Mouse (Mus musculus): ENCODE data around the gene Ctsc.
"Not testable (repeated sequence)": the region's sequence is repeated elsewhere in the genome, so short reads cannot be mapped to it uniquely, and the experiment has no call there.

The Ctsc gene

DNA sequence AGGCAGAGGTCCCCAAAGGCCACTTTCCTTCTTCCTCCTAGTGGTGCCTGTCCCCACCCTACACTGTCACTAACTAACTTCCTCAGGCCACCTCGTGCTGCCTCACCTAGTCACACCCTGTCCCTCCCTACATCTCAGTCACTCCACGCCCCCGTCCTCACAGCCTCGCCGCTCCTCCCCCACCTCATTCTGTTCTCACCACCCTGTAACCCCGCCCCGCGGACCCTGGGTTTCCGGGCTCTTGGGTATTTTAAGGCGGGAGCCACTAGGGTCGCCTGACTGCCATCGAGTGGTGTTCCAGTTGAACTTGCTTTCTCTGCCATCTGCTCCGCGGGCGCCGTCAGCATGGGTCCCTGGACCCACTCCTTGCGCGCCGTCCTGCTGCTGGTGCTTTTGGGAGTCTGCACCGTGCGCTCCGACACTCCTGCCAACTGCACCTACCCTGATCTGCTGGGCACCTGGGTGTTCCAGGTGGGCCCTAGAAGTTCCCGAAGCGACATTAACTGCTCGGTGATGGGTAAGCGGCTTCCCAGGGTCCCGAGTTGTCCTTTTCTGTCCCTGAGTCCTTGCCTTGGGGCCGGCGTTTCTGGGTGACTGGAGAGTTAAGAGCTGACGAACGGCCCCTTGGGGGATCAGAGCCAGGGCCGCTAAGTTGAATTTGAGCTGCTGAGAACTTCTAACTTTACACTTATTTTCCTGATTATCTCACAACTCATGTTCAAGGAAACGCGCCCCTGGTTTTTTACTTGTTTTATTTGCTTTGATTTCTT lies at the start of gene Ctsc:
Gene Ctsc, plus strand, starts transcription at position 228 of the 770 bp plus-strand sequence.
- peak; percentile 77 for DNase-seq

DNA sequence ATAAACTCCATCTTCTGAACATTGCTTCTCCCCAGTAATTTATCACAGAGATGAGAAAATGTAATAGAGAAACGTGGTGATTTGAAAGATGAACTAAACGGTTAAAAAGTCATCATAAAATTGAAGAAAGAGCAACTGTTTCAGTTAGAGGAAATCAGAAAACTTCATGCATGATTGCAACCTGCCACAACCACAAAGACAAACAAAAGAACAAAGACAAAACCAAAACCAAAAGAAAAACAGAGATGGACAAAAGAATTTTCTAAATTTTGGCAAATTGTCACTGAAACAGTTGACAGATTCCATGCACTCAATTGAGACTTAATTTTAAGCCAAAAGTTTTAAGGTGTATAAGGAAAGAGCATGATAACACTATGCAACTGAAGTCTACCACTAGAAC lies 48.8 kb upstream of the Ctsc start:
- DNase-seq = no peak

DNA sequence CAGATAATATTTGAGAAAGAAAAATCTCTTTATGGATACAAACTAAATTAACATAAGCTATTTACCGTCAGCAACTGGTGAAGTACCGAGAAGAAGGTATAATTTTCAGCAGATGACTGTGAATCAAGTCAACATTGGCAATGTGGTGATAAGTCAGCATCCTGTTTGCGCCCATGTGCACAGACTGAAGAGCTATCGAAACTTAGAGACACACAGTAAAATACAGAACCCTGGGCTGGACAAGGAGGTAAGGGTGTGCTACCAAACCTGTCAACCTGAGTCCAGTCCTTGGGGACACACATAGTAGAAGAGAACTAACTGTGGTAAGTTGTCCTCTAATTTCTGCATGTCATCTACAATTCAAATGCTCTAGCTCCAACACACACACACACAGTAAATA lies 47.8 kb upstream of the Ctsc start:
- DNase-seq = no peak

DNA sequence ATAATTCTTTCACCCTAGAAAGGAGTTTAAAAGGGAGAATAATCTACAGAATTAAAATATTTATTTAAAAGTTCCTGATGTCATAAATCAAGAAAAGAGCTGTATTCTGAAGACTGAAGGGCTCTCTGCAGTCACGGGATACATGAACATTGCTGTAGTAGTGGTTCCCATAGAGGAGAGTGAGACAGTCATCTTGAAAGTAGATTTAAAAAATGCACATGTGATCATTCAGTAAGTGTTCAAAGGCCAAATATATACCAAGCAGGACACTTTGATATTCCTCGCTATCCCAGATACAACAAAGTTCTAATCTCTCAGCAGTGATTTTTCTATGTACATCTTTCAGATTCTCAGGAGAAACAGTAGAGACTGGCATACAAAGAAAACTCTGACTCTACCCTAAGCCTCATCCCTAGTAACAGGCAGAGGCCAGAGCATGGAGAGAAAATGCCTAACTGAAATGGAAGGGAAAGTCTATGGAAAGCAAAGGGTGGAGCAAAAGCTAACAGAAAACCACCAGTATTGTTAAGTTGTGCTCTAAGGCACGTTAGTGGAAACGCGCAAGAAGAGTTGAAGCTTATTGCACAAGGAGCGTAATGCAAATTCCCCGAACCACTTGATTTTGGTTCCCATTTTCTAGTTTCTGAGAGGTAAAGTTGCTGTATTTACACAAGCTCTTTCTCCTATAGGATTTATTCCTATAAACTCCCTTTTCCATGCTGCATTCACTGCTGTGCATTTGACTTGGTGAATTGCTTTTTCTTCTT lies 46.9 kb upstream of the Ctsc start:
- no peak for DNase-seq

DNA sequence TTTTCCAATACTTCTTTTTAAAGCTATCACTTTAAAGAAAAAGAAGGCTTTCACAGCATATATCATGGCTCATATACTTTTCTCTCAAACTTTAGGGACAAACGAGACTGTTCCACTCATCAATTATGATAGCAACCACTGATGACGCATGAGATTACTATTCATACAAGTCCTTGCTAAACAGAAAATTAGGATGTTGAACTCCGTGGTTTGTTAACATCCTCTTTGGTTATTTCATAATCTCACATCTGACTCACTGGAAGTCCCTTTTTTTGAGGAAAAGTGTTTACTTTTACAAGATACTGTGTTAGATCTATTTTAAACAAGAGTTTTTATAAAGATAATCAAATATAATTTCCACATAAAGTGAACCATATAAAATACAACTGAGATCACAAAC lies 34.8 kb upstream of the Ctsc start:
- no peak for DNase-seq

DNA sequence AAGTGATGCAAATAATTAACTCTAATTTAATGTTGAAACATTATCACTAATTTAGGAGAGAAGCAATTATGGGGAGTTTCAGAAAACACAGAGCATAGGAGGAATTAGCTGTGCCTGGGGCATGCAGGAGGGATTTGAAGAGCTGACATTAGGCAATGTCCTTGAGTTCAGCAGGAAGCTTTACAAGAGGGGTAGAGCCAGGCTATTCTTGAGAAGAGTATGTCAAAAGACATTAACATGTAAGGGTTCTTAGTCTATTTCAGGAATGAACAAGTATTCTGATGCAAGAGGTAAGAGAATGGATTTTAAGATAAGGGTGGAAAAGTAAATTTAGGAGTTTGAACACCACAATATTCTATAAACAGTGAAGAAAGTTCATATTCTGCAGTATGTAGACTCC lies 33.4 kb upstream of the Ctsc start:
- no peak for DNase-seq

DNA sequence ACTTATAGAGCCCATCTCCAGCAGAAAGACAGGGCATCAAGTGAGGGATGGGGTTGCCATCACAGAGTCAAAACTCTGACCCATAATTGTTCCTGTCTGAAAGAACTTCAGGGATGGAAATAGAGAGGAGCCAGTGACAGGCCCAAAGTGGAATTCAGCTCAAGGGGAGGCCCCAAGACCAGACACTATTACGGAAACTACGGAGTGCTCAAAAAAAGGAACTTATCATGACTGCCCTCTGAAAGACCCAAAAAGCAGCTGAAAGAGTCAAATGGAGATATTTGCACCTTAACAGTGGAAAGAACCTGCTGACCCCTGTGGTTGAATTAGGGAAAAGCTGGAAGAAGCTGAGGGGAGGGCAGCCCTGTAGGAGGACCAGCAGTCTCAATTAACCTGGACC lies 27.5 kb upstream of the Ctsc start:
- not testable (repeated sequence) for DNase-seq

DNA sequence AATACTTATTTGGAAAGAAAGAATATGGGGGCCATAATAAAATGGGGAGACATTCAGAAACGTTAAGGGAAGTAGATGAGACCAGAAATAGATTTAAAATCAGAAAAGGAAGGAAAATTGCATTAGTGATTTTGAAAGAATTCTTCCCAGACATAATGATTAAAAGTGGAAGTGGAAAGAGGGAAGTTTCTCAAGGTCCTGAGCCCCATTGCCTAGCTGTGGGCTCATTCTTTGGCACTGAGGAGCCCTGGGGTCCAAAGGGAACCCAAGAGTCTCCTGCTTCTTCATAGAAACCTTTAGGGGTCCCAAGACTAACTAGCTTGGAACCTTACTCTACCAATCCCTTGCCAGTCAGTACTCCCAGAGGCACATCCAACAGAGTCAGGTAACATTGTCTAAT lies 26.4 kb upstream of the Ctsc start:
- no peak for DNase-seq

DNA sequence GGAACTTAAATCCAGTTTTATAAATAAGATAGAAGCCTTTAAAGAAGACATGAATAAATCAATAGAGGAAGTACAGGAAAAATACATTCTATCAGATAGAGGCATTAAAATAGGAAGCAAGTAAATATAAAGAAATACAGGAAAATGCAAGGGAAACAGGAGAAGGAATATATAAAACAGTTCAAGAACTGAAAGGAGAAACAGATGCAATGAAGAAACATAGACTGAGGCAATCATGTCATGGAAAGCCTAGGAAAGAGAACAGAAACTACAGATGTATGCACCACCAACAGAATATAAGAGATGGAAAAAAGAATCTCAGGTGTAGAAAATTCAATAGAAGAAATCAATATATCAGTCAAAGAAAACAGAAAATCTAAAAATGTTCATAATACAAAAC lies 25.8 kb upstream of the Ctsc start:
- no peak for DNase-seq

DNA sequence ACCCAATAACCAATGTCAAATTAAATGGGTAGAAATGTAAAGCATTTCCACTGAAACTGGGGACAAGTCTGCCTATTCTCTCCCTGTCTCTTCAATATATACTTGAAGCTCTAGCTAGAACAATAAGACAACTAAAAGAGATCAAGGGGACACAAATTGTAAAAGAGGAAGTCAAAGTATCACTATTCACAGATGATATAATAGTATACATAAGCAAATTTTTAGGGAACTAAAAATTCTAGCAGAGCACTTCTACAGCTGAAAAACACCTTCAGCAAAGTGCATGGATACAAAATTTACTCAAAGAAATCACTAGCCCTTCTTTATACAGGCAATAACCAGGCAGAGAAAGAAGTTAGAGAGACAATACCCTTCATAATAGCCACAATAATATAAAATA lies 23.0 kb upstream of the Ctsc start:
- DNase-seq = no peak

DNA sequence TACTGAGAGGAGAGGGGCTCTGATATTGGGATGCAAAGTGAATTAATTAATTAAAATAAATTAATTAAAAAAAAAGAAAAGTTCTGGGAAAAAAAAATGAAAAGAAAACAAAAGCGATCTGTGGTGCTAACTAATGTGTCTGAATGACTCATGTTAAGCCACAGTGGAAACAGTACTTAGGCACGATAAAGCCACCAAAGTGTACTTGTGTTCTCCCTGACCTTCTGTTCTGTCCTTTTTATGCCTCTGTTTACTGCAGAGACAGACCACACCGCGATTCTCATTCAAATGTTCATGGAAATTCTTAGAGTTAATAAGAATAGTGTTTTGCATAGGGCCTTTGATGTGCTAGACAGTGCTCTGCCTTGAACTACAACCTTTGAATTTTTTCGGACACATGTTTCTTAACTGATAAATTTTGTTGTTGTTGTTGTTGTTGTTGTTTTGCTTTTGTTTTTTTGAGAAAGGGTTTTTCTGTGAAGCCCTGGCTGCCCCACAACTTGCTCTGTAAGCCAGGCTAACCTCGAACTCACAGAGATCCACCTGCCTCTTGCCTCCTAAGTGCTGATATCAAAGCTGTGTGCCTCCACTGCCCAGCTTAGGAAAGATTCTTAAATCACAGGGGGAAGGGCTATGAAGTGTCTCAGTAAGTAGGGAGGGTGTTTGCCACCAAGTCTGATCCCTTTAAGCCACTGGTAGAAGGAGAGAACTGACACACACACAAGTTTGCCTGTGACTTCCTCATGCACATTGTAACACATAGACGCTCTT lies 18.5 kb upstream of the Ctsc start:
- no peak for DNase-seq

DNA sequence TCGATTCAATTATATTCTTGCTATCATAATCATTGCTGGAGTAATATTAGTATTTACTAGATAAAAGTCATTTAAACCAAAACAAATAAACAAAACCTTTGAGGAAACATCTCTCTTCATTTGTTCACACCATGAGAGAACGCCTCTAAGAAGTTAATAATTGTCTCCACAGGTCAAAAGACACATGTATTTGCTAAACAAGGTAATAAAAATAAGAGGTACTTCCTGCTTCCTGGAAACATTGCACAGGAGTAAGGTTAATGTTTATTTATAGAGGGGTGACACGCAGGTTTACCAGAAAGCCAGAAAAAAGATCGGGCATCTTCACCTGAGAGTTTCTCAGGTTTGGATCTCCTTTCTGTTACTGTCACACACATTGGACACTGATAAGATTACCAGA lies 16.1 kb upstream of the Ctsc start:
- DNase-seq = no peak

DNA sequence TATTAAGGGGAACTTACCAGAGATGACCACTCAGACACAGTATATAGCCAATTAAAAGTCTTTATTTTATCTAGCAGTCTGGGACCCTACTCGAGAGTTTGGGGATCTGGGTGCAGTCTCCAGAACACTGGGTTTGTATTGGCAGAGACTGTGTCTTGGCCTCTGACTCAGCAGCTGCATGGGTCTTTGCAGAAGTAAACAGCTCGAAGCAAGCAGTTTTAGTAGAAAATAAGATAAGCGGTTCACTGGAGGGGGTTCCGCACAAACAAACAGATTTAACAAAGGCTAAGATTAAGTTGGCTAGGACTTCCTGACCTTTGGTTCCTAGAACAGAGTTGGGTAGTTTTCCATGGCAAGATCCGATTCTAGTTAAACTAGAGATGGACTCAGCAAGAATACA lies 13.0 kb upstream of the Ctsc start:
- DNase-seq = no peak

DNA sequence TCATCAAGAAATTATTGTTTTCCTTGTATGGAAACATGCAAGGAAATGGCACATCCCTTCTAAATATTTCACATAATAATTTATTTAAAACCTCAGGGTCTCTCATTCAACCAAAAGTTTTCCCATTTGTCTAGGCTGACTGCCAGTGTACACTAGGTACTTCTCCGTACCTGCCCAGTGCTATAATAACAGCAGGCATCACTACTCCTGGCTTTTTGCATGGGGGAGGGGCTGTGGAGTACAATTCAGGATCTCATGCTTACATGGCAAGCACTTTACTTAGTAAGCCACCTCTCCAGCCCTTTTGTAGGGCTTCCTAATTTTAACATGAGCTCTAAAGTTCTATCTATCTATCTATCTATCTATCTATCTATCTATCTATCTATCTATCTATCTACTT lies 8.0 kb upstream of the Ctsc start:
- no peak for DNase-seq

DNA sequence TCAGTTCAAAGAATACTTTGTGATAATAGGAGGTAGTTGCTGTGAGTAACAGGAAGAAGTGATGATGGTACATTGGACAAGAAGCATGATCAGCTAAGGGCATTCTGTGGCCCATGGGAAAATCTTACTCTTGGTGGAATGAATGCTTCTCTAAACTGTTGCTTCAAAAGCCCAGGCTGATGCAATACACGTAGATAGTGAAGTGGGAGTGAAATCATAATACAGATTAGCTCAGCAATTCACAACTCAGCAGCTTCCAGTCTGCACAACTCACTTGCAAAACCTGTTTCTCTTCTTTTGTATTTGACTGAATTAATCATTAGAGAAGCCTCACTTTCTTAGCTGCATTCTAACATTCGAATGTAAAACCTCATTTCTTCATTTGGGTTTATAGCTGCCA lies 6.4 kb upstream of the Ctsc start:
- DNase-seq = no peak

DNA sequence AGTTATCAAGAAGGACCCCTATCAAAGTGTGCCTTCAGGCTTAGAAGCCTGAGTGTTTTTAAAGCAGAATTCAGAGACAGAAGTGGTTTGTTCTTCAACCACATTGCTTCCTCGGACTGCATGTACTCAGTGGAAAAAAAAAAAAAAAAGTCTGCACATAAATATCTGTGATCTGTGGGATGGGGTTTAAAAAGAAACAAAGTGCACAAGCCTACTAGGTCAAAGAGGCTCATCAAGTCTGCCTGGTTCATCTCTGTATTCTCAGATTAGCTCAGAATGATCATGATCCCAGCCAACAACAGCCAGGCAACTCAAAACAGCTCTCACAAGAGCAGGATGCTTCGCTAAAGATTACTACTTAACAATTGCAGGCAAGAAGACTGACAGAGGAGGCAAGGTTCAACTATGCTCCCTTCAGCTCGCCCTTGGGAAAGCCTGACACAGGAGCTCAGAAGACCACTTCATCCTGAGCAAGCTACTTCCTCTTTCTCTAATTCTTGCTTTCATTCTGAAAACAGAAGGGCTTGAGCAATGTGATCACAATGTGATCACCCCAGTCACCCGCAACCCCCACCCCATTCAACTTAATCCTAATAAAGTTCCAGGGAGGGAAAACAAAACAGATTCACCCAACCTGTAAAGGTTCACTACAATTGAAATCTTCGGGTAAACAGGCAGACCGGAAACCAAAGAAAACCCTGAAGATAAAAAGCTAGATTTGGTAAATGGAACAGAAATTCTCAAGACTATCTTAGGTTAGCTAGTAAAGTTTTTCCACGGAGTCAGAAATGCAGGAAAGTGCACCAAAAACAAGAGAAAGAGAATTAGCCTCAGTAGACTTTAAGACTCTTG lies 745 bp upstream of the Ctsc start:
- peak; percentile 6 for DNase-seq

DNA sequence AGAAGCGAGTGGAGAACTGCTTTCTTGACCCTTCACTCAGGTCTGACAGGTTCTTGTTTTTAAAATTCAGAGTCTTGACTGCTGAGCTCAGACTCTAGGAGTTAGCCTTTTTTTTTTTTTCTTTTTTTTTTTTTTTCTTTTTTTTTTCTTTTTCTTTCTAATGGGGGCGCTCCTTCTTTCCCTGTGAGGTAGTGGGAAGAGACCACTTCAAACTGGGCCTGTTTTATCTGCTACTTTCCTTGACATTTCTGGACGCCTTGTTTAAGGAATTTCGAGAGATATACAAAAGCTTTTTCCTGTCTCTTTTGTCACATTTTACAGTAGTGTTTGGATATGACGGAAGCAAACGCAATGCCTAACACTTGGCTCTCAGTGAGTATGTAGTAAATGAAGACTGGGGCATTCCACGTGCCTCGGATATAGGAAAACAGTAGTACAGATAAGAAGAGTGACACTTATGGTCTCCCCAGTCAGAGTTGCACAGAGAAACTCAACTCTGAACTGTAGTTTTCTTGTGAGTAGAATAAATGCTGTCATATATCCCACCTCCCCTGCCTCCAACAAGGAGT lies 827 bp downstream of the Ctsc start:
- no peak for DNase-seq

DNA sequence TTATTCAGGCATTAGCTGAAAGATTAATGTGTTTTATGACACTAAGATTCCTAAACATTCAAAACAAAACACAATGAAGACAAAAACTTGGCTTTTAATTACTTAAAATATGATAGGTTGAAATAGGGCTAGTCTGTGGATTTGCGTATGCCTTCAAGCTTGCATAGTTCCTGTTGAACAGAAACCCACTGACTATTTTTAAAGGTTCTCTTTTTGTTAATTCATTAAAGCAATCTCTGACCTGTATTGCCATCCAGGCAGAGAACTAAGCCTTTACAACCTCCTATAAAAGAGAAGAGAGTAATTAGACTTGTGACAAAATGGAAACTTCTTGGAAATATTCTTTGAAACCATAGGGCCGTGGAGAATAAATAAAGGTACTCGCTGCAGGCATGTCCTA lies 7.4 kb downstream of the Ctsc start:
- DNase-seq = no peak

DNA sequence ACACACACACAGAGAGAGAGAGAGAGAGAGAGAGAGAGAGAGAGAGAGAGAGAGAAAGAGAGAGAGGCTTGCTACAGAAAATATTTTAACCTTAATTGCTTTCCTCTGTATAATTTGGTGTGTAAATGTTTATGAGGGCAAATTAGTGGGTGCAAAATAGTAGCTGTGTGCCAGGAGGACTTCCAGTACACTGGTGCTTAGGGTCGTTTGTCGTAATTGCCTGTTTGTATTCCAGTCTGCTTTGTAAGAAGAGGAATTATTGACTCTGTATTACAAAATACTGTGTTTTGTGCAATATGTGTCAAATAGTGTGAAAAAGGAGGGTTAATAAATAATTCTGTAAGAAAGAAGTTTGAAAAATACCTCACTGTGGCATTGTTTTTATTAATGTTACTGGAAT lies 13.2 kb downstream of the Ctsc start:
- DNase-seq = no peak

DNA sequence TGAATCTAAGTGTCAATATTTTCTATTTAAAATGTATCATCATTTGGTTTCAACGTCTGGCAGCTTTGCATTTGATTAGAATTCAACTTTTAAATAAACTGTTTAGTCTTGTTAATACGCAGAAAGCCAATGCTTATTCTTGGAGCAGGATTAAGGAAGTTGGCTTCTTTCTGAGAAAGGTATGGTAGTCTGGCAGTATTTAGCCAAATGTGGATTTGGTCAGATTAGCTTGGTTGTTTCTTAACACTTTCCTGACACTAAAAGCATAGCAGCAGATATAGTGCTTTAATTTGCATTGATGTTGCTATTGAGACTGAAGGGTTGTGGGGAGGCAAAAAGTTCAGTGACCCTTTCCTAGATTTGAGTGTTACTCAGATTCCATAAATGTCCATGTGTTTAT lies 14.2 kb downstream of the Ctsc start:
- DNase-seq = no peak

DNA sequence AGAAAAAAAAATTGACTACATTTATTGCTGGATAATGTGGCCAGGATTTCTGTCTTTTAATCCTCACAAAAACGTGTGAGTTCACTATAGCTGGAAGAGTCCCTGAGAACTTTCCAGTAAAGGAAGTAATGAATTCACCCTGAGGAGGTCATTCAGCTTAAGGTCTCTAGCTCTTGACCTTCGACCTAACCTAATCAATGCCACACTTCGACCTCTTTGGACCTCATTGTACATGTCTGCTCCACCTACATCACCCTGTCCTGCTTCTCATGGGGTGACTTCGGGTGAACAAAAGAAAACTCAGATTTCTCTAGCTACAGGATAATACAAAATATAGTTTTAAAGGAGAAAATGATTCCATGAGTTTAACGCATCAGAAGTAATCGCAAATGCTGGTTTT lies 16.0 kb downstream of the Ctsc start:
- no peak for DNase-seq

DNA sequence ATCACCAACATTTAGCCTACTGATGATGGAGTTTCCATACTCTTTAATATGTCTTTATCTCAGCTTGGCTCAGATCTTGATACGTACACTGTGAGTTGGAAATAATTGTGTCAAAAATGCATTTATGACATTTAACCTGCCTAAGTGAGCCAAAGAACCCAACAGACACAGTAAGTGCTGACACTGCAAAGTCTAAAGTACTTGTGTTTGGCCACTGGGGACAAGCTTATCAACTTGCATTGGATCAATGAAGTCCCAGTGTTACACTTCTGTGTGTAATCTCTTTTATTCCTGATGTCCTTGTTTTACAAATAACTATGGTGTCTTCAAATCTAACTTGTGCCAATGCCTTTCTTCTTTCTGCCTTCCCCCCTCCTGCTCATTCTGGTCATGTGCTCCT lies 18.1 kb downstream of the Ctsc start:
- DNase-seq = no peak

DNA sequence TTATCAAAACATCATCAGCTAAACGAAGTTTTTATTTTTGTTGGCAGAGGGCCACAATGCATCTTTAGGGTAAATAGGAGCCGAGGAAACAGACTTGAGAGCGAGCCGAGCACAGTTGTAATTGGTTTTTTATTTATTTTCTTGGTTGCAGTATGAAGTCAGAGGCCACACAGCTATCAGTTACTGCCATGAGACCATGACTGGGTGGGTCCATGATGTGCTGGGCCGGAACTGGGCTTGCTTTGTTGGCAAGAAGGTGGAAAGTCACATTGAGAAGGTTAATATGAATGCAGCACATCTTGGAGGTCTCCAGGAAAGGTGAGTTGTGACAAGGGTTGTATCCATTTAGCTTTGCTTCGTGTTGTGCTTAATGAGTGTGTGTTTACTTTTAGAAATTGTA lies 19.0 kb downstream of the Ctsc start:
- no peak for DNase-seq
